In the genomic region with DNA sequence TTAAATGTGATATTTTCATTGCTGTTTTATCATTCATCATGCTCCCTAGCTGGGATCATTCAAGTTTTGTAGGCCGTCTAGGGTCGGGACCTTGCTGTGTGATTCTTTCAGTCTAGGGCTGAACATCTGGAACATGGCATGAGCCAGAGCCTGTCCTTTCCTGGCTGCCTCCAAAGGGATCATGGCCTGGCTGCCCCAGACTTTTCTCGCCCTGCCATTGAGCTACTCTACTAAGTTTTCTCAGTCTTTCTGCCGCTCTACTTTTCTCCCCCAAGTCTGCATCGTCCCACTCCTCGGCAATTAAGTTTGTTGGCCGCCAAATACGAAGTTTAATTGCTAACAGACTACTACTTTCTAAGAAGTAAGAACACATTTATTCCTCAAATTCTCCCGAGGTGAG, we compare ENCODE assay signal across 7 mouse cellular contexts. TPM values are rescaled to one million over a fixed set of nuclear protein-coding genes. Genes with fewer than 3 reads are reported as not detected.
DNase-seq lines count a peak whose midpoint lies in the region; TF ChIP-seq lines count a peak whose summit lies in the region.

No protein-coding gene starts in this region.

- H3K4me2 ChIP-seq in myocyte (ENCODE audit: low read depth), result peak overlapping the region; percentile 89

- peak overlapping the region; percentile 32 for H3K9ac ChIP-seq in ES-Bruce4 (ENCODE audit: low read depth, poor library complexity, severe bottlenecking)

- TF ChIP-seq POLR2A in ES-Bruce4 (IDR thresholded peaks at IDR 0.05; ENCODE audit: insufficient read depth, low read length), result no peak
- no peak for TF ChIP-seq POLR2A in myocyte (IDR thresholded peaks at IDR 0.05; ENCODE audit: insufficient read length, low read depth)

- H3K79me2 ChIP-seq in myocyte (ENCODE audit: control insufficient read depth, insufficient read depth), result peaks cover 11% of the 10 kb centered on the region

- H3K27me3 ChIP-seq in ES-Bruce4 (ENCODE audit: control insufficient read depth, insufficient read depth, low read length, poor library complexity, severe bottlenecking) (no peaks in the 10 kb centered on the region), myocyte (ENCODE audit: control insufficient read depth, insufficient read depth, insufficient read length) (no peaks in the 10 kb centered on the region)

- no peak for TF ChIP-seq EP300 in ES-Bruce4 (IDR thresholded peaks at IDR 0.05; ENCODE audit: insufficient read depth, low read depth, low read length)

- no peaks in the 10 kb centered on the region for H3K9me3 ChIP-seq in ES-Bruce4 (replicated peaks; ENCODE audit: control insufficient read depth, insufficient read depth, low read length, poor library complexity, severe bottlenecking)

- TF ChIP-seq CTCF in ES-Bruce4 (IDR thresholded peaks at IDR 0.05; ENCODE audit: low read depth, low read length), result no peak

- H3K4me3 ChIP-seq in ES-Bruce4 (ENCODE audit: low read depth, low read length) (peak overlapping the region; percentile 34), myocyte (peak overlapping the region; percentile 67)

- H3K27ac ChIP-seq in ES-Bruce4 (ENCODE audit: insufficient read depth, low read length), result 0 out of 2 replicates have a peak overlapping the region, but pooled peaks have one; percentile 7

- H3K36me3 ChIP-seq in ES-Bruce4 (ENCODE audit: control insufficient read depth, insufficient read depth, low read length, poor library complexity, severe bottlenecking) (peaks cover 20% of the 10 kb centered on the region), myocyte (ENCODE audit: control insufficient read depth, insufficient read depth) (peaks cover 13% of the 10 kb centered on the region)

- peaks cover 6% of the 10 kb centered on the region for H3K4me1 ChIP-seq in ES-Bruce4 (ENCODE audit: control insufficient read depth, insufficient read depth, low read length)

- H3ac ChIP-seq in myocyte (ENCODE audit: control insufficient read depth, insufficient read length), result peak overlapping the region; percentile 53

- DNase-seq in 3T3-L1 (ENCODE audit: low read depth, low spot score), result peak; percentile 55
- peak; percentile 35 for DNase-seq in forelimb bud, embryonic 11.5 days (ENCODE audit: low read depth, low spot score)
- peak; percentile 37 to 61 for DNase-seq in kidney, postnatal 4 days
- DNase-seq in ovary, postnatal 10 days (ENCODE audit: low spot score), result no peak
- DNase-seq in cerebellum, adult 9-11 months, result no peak

TF ChIP-seq in myocyte, 11 proteins besides CTCF, POLR2A, EP300 and RAD21:
- TF ChIP-seq USF1 (IDR thresholded peaks at IDR 0.05; ENCODE audit: low read depth) (no peak), CEBPB (IDR thresholded peaks at IDR 0.05; ENCODE audit: insufficient read depth, poor library complexity, severe bottlenecking) (no peak), TCF3 (IDR thresholded peaks at IDR 0.05; ENCODE audit: insufficient read length, low read depth) (no peak), E2F4 (IDR thresholded peaks at IDR 0.05; ENCODE audit: insufficient read depth) (no peak), SRF (IDR thresholded peaks at IDR 0.05; ENCODE audit: control insufficient read depth, insufficient read length, low read depth) (no peak), REST (IDR thresholded peaks at IDR 0.05; ENCODE audit: insufficient read depth, insufficient read length) (no peak), MYOD1 (IDR thresholded peaks at IDR 0.05; ENCODE audit: control insufficient read depth in 1 of 3, insufficient read length in 2 of 3, low read depth in 2 of 3) (no peak), TCF12 (IDR thresholded peaks at IDR 0.05; ENCODE audit: insufficient read depth, poor library complexity, severe bottlenecking) (no peak), MYOG (IDR thresholded peaks at IDR 0.05; ENCODE audit: control insufficient read depth in 1 of 3, insufficient read depth in 1 of 3, insufficient read length in 2 of 3, low read depth in 2 of 3) (no peak), MAX (IDR thresholded peaks at IDR 0.05; ENCODE audit: low read depth) (no peak), POLR2AphosphoS2 (IDR thresholded peaks at IDR 0.05; ENCODE audit: insufficient read length, low read depth) (no peak)

RNA-seq across cellular contexts. Expression of a gene that starts 1.2 kb away (rescaled TPM):
- polyA plus RNA-seq in ES-Bruce4 (2011; ENCODE audit: insufficient read depth, insufficient read length, low read depth, missing spikeins), result 50.4 and 56.3 TPM in 2 replicates
- 52.8 TPM for polyA plus RNA-seq in myocyte (2012; fragmentation: generic; extraction: Trizol)

RNA-seq across cellular contexts. Expression of a gene that starts 19.5 kb away (rescaled TPM):
- polyA plus RNA-seq in ES-Bruce4 (2011; ENCODE audit: insufficient read depth, insufficient read length, low read depth, missing spikeins) (22.0 and 22.3 TPM in 2 replicates), myocyte (2012; fragmentation: generic; extraction: Trizol) (3.1 TPM)

RNA-seq across cellular contexts. Expression of a gene that starts 38.6 kb away (rescaled TPM):
- polyA plus RNA-seq in ES-Bruce4 (2011; ENCODE audit: insufficient read depth, insufficient read length, low read depth, missing spikeins), result 193 and 216 TPM in 2 replicates
- 262 TPM for polyA plus RNA-seq in myocyte (2012; fragmentation: generic; extraction: Trizol)

RNA-seq across cellular contexts. Expression of a gene that starts 44.2 kb away (rescaled TPM):
- 2.5 and 3.2 TPM in 2 replicates for polyA plus RNA-seq in ES-Bruce4 (2011; ENCODE audit: insufficient read depth, insufficient read length, low read depth, missing spikeins)
- 25.8 TPM for polyA plus RNA-seq in myocyte (2012; fragmentation: generic; extraction: Trizol)

RNA-seq across cellular contexts. Expression of a gene that starts 52.2 kb away (rescaled TPM):
- polyA plus RNA-seq in ES-Bruce4 (2011; ENCODE audit: insufficient read depth, insufficient read length, low read depth, missing spikeins) (12.9 and 14.0 TPM in 2 replicates), myocyte (2012; fragmentation: generic; extraction: Trizol) (16.6 TPM)

Comparison
In these comparisons a context has a peak if more than half of its experiments do, and no peak if none do; other contexts are left out.
1. DNase-seq: peak in 3T3-L1 (single experiment), forelimb bud, embryonic 11.5 days (single experiment) and kidney, postnatal 4 days (2 of 2); none in ovary, postnatal 10 days (single experiment) and cerebellum, adult 9-11 months (single experiment).